Mouse (Mus musculus) left cerebral cortex, postnatal 25 days (tissue): Measurements from ENCODE around the gene Mks1. TPM values are rescaled to one million over a fixed set of nuclear protein-coding genes. Genes with fewer than 3 reads are reported as not detected.

Experiments
- DNase-seq, 2 experiments: peaks; one replicate each; pipeline ENCODE4 v3.0.0; 2022; ENCODE audit warnings: low spot score in 2 of 2, mixed read lengths in 1 of 2
- intact Hi-C: fragments of 180-260 bp; cut with DNase I; formaldehyde crosslinking; loops from one replicate; pipeline ENCODE4 v1.15.1; 2025
- total RNA-seq, 2 experiments: library from RNA; stranded (reverse); gene quantifications; 2 replicates each; pipeline ENCODE4 v1.2.3; 2021

Gene Mks1
- total RNA-seq, 2 experiments from 2014 or later: 4.2 to 4.4 TPM

- no peak for DNase-seq
- intact Hi-C loops: loop anchor here (5.0 kb wide), 1 partner anchor 87 kb away; no protein-coding TSS in a partner anchor
Measured at GRCm38 (mm10) chr11:87870096-87870495, 17.1 kb downstream of the Mks1 start.

- no peak for DNase-seq
- intact Hi-C loops: loop anchor here (5.0 kb wide), 1 partner anchor 86 kb away; no protein-coding TSS in a partner anchor
Measured at GRCm38 (mm10) chr11:87871766-87872165, 18.8 kb downstream of the Mks1 start.

GRCm38 (mm10) chr11:87875436-87875835 lies 22.4 kb downstream of the Mks1 start, which contains the start of gene Epx:
Epx (minus strand) TSS chr11:87875536.
- intact Hi-C loops: no loop called here

GRCm38 (mm10) chr11:87879826-87880225 lies 26.8 kb downstream of the Mks1 start:
- intact Hi-C loops: no loop called here

More at GRCm38 (mm10) chr11:87875436-87875835, 22.4 kb downstream of the Mks1 start, which contains the start of gene Epx:
- no peak for DNase-seq

GRCm38 (mm10) chr11:87881714-87882113 lies 28.7 kb downstream of the Mks1 start:
- intact Hi-C loops: no loop called here
- no peak for DNase-seq

More at GRCm38 (mm10) chr11:87879826-87880225, 26.8 kb downstream of the Mks1 start:
- no peak for DNase-seq

- intact Hi-C loops: no loop called here
- DNase-seq: no peak
Measured at GRCm38 (mm10) chr11:87883493-87883892, 30.5 kb downstream of the Mks1 start.

GRCm38 (mm10) chr11:87884856-87885255 lies 31.8 kb downstream of the Mks1 start:
- intact Hi-C loops: no loop called here
- no peak for DNase-seq

- intact Hi-C loops: no loop called here
- no peak for DNase-seq
Measured at GRCm38 (mm10) chr11:87892168-87892567, 39.2 kb downstream of the Mks1 start, which contains the start of gene Olfr462. Olfr462 (minus strand) TSS chr11:87892268.

- DNase-seq: no peak
- intact Hi-C loops: no loop called here
Measured at GRCm38 (mm10) chr11:87897287-87897686, 44.3 kb downstream of the Mks1 start, which contains the start of gene Olfr463. Olfr463 (minus strand) TSS chr11:87897387.

GRCm38 (mm10) chr11:87904331-87904730 lies 51.3 kb downstream of the Mks1 start:
- intact Hi-C loops: no loop called here
- no peak for DNase-seq

Other genes starting within 250 kb of the Mks1 start
- gene Hsf5, start 236.1 kb upstream of the Mks1 start, total RNA-seq: under 1 TPM; 0.27 to 0.71 TPM
- gene Rnf43, start 190.5 kb upstream of the Mks1 start, total RNA-seq: 1 to 10 TPM; 1.9 to 2.7 TPM
- 10 to 100 TPM; 69.9 to 86.3 TPM for gene Supt4a, start 115.7 kb upstream of the Mks1 start, total RNA-seq
- 100 to 1,000 TPM; 165 to 189 TPM for gene Tspoap1, start 92.7 kb upstream of the Mks1 start, total RNA-seq
- not detected for gene Mpo, start 59.6 kb upstream of the Mks1 start, total RNA-seq
- under 1 TPM; 0.32 to 0.44 TPM for gene Lpo, start 24.9 kb upstream of the Mks1 start, total RNA-seq
- gene Epx, start 22.3 kb downstream of the Mks1 start, total RNA-seq: under 1 TPM in 1 of 2 experiments, not detected in 1; 0.39 TPM
- gene Olfr462, start 39.1 kb downstream of the Mks1 start, total RNA-seq: not detected
- gene Olfr463, start 44.2 kb downstream of the Mks1 start, total RNA-seq: not detected
- 1 to 10 TPM; 3.0 to 3.7 TPM for gene Olfr464, start 67.8 kb downstream of the Mks1 start, total RNA-seq
- 100 to 1,000 TPM; 580 to 594 TPM for gene Dynll2, start 134.3 kb downstream of the Mks1 start, total RNA-seq
- gene Srsf1, start 194.2 kb downstream of the Mks1 start, total RNA-seq: 100 to 1,000 TPM; 177 to 190 TPM
- gene Vezf1, start 215.1 kb downstream of the Mks1 start, total RNA-seq: 10 to 100 TPM; 23.6 to 25.8 TPM
- gene Cuedc1, start 244.8 kb downstream of the Mks1 start, total RNA-seq: 10 to 100 TPM; 28.7 to 29.5 TPM